Mouse (Mus musculus) c-Kit-positive CD71-positive TER-119-negative erythroid progenitor cells, embryonic 14.5 days (primary cell): Measurements from ENCODE around the gene Ccdc88c.

ENCODE experiments used
- DNase-seq: peaks from one replicate; pipeline ENCODE4 v3.0.0-alpha.2; 2013; ENCODE audit warnings: low read depth

The Ccdc88c gene

GRCm38 (mm10) chr12:100875960-100876359, 152.9 kb downstream of the Ccdc88c start:
- DNase-seq = no peak

- DNase-seq = no peak
These were observed 153.3 kb downstream of the Ccdc88c start for GRCm38 (mm10) chr12:100875553-100875952.

- no peak for DNase-seq
These were observed 155.2 kb downstream of the Ccdc88c start for GRCm38 (mm10) chr12:100873612-100874011.

GRCm38 (mm10) chr12:100871841-100872240, 157.0 kb downstream of the Ccdc88c start:
- DNase-seq = no peak

- no peak for DNase-seq
These were observed 157.6 kb downstream of the Ccdc88c start for GRCm38 (mm10) chr12:100871234-100871633.

GRCm38 (mm10) chr12:100868049-100868622, 160.7 kb downstream of the Ccdc88c start:
- DNase-seq = no peak

GRCm38 (mm10) chr12:100867097-100867496, 161.8 kb downstream of the Ccdc88c start:
- no peak for DNase-seq

GRCm38 (mm10) chr12:100865509-100866078, 163.3 kb downstream of the Ccdc88c start:
- DNase-seq = no peak

GRCm38 (mm10) chr12:100865072-100865471, 163.8 kb downstream of the Ccdc88c start:
- DNase-seq = no peak

GRCm38 (mm10) chr12:100862856-100863446, 165.9 kb downstream of the Ccdc88c start:
- no peak for DNase-seq

GRCm38 (mm10) chr12:100862272-100862671, 166.6 kb downstream of the Ccdc88c start:
- DNase-seq = no peak
